Mouse (Mus musculus) R1 (cell line): ENCODE measurements at regions not wholly inside any gene's neighbourhood (a gene's known extent, or its start where the extent isn't known, plus 50 kb on each side); places are given as distances from the start of the nearest gene placed in this dataset.
A peak's percentile ranks its signal among the peaks of the same experiment; 100 is the strongest.

Source experiments
- DNase-seq: peaks from one replicate; pipeline ENCODE4 v3.0.0-alpha.2; 2018; ENCODE audit warnings: low read depth, low spot score

DNA sequence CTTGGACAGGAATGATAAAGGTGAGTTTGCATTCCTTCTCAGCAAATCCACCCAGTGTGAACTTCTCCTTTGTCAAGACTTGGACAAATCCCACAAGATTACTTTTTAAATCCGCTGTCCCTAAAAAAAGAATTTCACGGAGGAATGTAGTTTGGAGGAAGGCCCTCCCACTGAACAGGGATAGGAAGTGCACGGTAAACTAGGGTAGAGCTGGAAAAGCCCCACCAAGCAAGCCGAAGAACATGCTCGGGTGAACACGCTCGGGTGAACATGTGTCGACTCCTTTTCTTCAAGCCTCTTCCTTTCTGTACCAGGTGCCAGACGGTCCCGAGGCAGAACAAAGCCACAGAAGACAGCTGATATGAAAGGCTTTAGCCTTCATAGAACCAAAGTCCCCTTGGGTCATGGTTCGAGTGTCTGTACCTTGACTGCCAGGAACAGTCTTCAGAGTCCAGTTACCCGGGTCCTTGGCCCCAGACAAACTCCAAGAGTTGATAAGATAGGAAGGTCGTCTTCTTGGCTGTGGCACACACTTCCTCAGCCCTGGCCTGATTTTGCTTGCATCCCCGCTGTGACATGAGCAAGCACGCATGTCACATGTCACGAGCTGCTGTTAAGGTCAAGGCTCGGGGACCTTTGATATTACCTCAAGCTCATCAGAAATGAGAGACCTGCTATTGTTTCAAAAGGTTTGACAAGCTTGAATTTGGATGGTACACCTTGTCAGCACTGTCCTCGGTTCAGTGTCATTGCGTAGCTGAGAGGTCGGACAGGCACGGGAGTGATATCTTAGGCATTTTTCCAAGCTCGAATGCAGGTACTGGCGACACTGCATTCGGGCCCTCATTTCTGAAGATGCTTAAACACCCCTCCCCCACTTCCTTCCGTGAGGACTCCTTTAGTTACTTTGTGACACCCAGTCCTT lies 51.5 kb upstream of the Ryk start:
- DNase-seq = peak; percentile 66

- DNase-seq = peak; percentile 96
Measured at GRCm38 (mm10) chr9:102784329-102785026, 50.2 kb upstream of the Ryk start.
